Mouse (Mus musculus) embryonic facial prominence, embryonic 14.5 days (tissue): ENCODE measurements around the gene Hsd3b7. TPM values are rescaled to one million over a fixed set of nuclear protein-coding genes. Genes with fewer than 3 reads are reported as not detected.

Experiments
- ATAC-seq: fragments of 200-750 bp; cut with Nextera tagmentation; 2 replicates; pipeline ENCODE4 v1.8.0; 2017; ENCODE audit warnings: low read depth, moderate number of reproducible peaks, moderate TSS enrichment
- DNase-seq: peaks from one replicate; pipeline ENCODE4 v3.0.0-alpha.2; 2015; ENCODE audit warnings: low spot score
- H3K27ac ChIP-seq: fragments of 300-500 bp; sonication (generic); replicated peaks from 2 replicates; pipeline ENCODE4 v1.5.1; 2014; ENCODE audit warnings: low read depth, mild to moderate bottlenecking, low read length, moderate library complexity
- H3K27me3 ChIP-seq: fragments of 300-500 bp; sonication (generic); replicated peaks from 2 replicates; pipeline ENCODE4 v1.6.1; 2014; ENCODE audit warnings: low read length; ENCODE audit not compliant: control insufficient read depth, insufficient read depth
- H3K36me3 ChIP-seq: fragments of 300-500 bp; sonication (generic); 2 replicates; pipeline ENCODE4 v1.6.1; 2014; ENCODE audit warnings: low read length, mixed read lengths; ENCODE audit not compliant: control insufficient read depth, insufficient read depth
- H3K4me1 ChIP-seq: fragments of 300-500 bp; sonication (generic); 2 replicates; pipeline ENCODE4 v1.6.1; 2014; ENCODE audit warnings: antibody characterized with exemption, low read length; ENCODE audit not compliant: control insufficient read depth, insufficient read depth
- H3K4me2 ChIP-seq: fragments of 300-500 bp; sonication (generic); 2 replicates; pipeline ENCODE4 v1.6.1; 2014; ENCODE audit warnings: low read depth, mild to moderate bottlenecking, low read length, moderate library complexity, mixed read lengths
- H3K4me3 ChIP-seq: fragments of 300-500 bp; sonication (generic); 2 replicates; pipeline ENCODE4 v1.5.1; 2014; ENCODE audit warnings: low read depth, mild to moderate bottlenecking, low read length
- H3K9ac ChIP-seq: fragments of 300-500 bp; sonication (generic); 2 replicates; pipeline ENCODE4 v1.6.1; 2014; ENCODE audit warnings: low read depth, mild to moderate bottlenecking, low read length, moderate library complexity, mixed read lengths
- H3K9me3 ChIP-seq: fragments of 300-500 bp; sonication (generic); 2 replicates; pipeline ENCODE4 v1.6.1; 2016; ENCODE audit warnings: low read length; ENCODE audit not compliant: control insufficient read depth
- WGBS: fragments of 180-500 bp; shearing (Covaris S2); extraction: QIAGEN DNeasy Blood & Tissue Kit; methylation state at CpG from one replicate; pipeline ENCODE4 v1.1.7; 2014; 5-methylcytosine and 5-hydroxymethylcytosine counted together
- polyA plus RNA-seq: library from polyadenylated mRNA; unstranded; fragments of >200 nt; fragmentation: Nextera tagmentation; extraction: Ambion mirVana; gene quantifications from 2 replicates; pipeline ENCODE4 v1.2.1, GENCODE M21; 2014

The Hsd3b7 gene
- polyA plus RNA-seq, 1 experiment from 2014 or later: 23.5 TPM

GRCm38 (mm10) chr7:127817053-127817452 is 16.6 kb downstream of the Hsd3b7 start:
- Histone ChIP-seq H3K9ac (no peak overlapping the region), H3K9me3 (no peaks in the 10 kb centered on the region), H3K4me1 (no peaks in the 10 kb centered on the region), H3K27me3 (no peaks in the 10 kb centered on the region), H3K4me2 (no peak overlapping the region), H3K4me3 (no peak overlapping the region), H3K27ac (no peak overlapping the region), H3K36me3 (0 out of 2 replicates have a peak, but pooled peaks cover 20% of the 10 kb centered on the region)
- 78% methylated on average over 7 of the region's 7 CpGs for WGBS
- no peak for ATAC-seq
- no peak for DNase-seq

DNA sequence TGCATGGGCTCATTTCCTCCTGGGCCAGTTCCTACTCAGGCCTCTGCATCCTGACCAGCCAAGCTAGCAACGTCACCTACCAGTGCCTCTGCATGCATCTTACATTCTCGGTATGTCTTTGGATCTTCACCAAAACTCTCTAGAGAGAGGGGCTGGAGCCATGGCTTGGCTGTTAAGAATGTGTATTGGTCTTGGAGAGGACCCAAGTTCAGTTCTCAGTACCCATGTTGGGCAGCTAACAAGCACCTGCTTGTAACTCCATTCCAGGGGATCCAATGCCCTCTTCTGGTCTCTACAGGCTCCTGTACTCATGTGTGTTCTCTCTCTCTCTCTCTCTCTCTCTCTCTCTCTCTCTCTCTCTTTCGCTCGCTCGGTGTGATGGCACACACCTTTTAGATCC is 17.4 kb downstream of the Hsd3b7 start:
- ATAC-seq: no peak
- H3K4me2 ChIP-seq: no peak overlapping the region
- WGBS: 93% methylated on average over 5 of the region's 5 CpGs
- no peak overlapping the region for H3K27ac ChIP-seq
- no peak overlapping the region for H3K9ac ChIP-seq
- no peaks in the 10 kb centered on the region for H3K4me1 ChIP-seq
- H3K36me3 ChIP-seq: 0 out of 2 replicates have a peak, but pooled peaks cover 13% of the 10 kb centered on the region
- no peak for DNase-seq
- H3K4me3 ChIP-seq: no peak overlapping the region
- no peaks in the 10 kb centered on the region for H3K27me3 ChIP-seq
- H3K9me3 ChIP-seq: no peaks in the 10 kb centered on the region

- DNase-seq: no peak
- no peaks in the 10 kb centered on the region for H3K9me3 ChIP-seq
- H3K9ac ChIP-seq: peak overlapping the region; percentile 25; the same call in 1 of the 2 replicates
- no peak overlapping the region for H3K4me2 ChIP-seq
- peaks cover 5% of the 10 kb centered on the region for H3K4me1 ChIP-seq
- no peak for ATAC-seq
- no peaks in the 10 kb centered on the region for H3K27me3 ChIP-seq
- 51% methylated on average over 13 of the region's 13 CpGs for WGBS
- H3K27ac ChIP-seq: no peak overlapping the region
- no peak overlapping the region for H3K4me3 ChIP-seq
- H3K36me3 ChIP-seq: no peaks in the 10 kb centered on the region
Measured at GRCm38 (mm10) chr7:127820836-127821509, 20.6 kb downstream of the Hsd3b7 start.

- WGBS: 78% methylated on average over 3 of the region's 3 CpGs
Measured at GRCm38 (mm10) chr7:127822494-127822893, 22.1 kb downstream of the Hsd3b7 start.

DNA sequence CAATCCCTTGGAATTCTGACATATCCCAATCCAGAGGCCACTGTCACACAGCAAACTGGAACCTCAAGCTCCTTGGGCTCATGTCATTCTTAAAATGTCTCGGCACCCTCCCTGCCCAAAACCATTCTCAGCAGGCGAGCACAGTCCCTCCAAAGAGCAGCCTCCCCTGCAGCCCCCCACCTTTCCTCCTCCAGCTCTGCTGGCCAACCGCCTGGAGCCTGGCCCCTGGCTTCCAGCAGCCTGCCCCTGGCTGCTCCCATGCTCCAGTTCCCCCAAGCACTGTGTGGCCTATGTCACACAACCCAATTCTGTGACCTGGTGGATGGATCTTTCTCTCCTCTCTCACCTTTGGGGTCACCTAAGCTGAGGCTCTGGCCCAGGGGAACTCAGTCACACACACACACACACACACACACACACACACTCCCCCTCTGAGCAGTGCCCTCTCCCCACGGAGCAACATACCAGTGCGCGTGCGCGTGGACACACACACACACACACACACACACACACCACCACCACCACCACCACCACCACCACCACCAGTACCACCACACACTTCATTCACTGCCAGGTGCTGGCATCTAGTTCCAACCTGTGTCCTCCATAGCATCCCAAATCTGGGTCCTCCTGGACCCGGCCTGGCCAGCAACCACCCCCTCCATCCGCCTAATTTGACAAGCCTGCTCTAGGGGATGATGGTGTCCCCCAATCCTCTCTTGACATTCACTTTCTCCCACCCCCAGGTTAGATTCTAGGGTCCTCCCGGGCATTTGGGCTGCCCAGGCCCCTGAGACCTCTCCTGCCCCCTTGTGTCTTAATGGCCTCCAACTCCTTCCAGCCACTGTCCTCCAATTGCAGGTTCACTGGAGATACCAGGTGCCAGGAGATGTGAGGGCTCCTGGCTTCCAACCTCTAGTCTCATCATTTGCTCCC is 23.1 kb downstream of the Hsd3b7 start:
- WGBS: 66% methylated on average over 11 of the region's 11 CpGs
- peaks cover 5% of the 10 kb centered on the region for H3K4me1 ChIP-seq
- no peaks in the 10 kb centered on the region for H3K9me3 ChIP-seq
- H3K27ac ChIP-seq: peak overlapping the region; percentile 45; the same call in 1 of the 2 replicates
- DNase-seq (no peak), ATAC-seq (no peak)
- H3K9ac ChIP-seq: peak overlapping the region; percentile 75
- peak overlapping the region; percentile 56 for H3K4me2 ChIP-seq
- H3K36me3 ChIP-seq: no peaks in the 10 kb centered on the region
- peak overlapping the region; percentile 54 for H3K4me3 ChIP-seq
- no peaks in the 10 kb centered on the region for H3K27me3 ChIP-seq

More at GRCm38 (mm10) chr7:127822494-127822893, 22.1 kb downstream of the Hsd3b7 start:
- peaks cover 5% of the 10 kb centered on the region for H3K4me1 ChIP-seq
- ATAC-seq (no peak), DNase-seq (no peak)
- no peaks in the 10 kb centered on the region for H3K36me3 ChIP-seq
- H3K9ac ChIP-seq: no peak overlapping the region
- no peak overlapping the region for H3K4me2 ChIP-seq
- no peak overlapping the region for H3K27ac ChIP-seq
- H3K9me3 ChIP-seq: no peaks in the 10 kb centered on the region
- H3K4me3 ChIP-seq: no peak overlapping the region
- H3K27me3 ChIP-seq: no peaks in the 10 kb centered on the region

DNA sequence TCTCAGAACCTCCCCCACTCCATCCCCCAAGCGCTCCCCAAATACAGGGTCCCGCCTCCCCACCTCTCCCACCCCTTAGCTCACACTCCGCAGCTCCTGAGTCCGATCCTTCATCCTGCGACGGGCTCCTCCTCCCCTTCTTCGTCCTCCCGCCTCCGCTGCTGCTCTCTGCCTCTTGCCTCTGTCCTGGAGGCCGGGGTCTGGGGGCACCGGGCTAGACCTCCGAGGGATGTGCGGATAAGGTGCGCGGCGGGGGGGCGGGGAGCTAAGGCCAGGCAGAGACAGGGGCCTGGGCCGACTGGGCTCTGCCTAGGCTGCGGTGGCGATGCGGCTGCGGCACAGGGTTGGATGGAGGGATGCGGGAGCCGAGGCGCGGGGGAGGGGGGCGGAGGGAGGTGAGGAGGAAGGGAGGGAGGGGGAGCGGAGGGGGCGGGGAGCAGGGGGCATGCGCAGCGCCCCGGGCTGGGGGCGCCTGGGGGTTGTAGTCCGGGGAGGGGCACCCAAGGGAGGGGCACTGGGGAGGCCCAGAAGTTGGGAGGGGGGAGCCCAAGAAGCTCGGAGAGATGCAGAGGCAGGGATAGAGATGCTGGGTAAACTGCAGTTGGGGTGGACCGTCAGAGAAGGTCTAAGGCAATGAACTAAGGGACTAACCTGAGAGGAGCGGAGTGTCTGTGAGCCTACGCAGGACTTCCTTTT is 23.9 kb downstream of the Hsd3b7 start, which contains the start of the genes Stx4a and Stx1b:
Gene Stx4a, plus strand, starts transcription at position 119 of the 696 bp plus-strand sequence.
Gene Stx1b, minus strand, starts transcription at position 374 of the 696 bp plus-strand sequence.
- DNase-seq (peak; percentile 72), ATAC-seq (peak; percentile 70)
- H3K4me3 ChIP-seq: peak within 1 kb of the TSS; percentile 54
- H3K4me2 ChIP-seq: peak within 1 kb of the TSS; percentile 56
- H3K27ac ChIP-seq: peak within 1 kb of the TSS; percentile 45
- whole genome bisulfite sequencing: 5% methylated on average over 26 of the region's 38 CpGs
- H3K9ac ChIP-seq: peak within 1 kb of the TSS; percentile 75
- H3K27me3 ChIP-seq: no peaks in the 10 kb centered on the region
- H3K4me1 ChIP-seq: peaks cover 5% of the 10 kb centered on the region
- H3K36me3 ChIP-seq: no peaks in the 10 kb centered on the region
- no peaks in the 10 kb centered on the region for H3K9me3 ChIP-seq

DNA sequence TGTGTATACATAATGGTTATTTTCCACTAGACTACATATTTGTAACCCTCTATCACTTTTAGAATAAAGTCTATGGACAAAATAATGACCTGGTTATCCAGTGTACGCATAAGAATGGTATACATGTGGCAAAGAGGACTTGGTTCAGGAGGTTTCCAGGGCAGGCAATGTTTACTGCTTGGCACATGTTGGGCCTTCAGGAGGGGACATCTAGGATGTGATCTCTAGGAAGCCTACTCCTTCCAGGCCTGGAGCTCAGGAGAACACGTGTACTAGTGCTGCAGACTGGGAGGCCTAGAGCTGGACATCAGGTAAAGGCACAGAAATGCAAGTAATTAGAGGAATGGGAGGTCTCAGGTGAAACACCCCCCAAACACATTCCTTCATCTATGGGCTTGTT is 35.1 kb downstream of the Hsd3b7 start:
- no peak overlapping the region for H3K4me3 ChIP-seq
- no peaks in the 10 kb centered on the region for H3K36me3 ChIP-seq
- ATAC-seq (no peak), DNase-seq (no peak)
- no peak overlapping the region for H3K9ac ChIP-seq
- no peaks in the 10 kb centered on the region for H3K27me3 ChIP-seq
- H3K27ac ChIP-seq: no peak overlapping the region
- 74% methylated on average over 2 of the region's 2 CpGs for WGBS
- H3K9me3 ChIP-seq: no peaks in the 10 kb centered on the region
- no peak overlapping the region for H3K4me2 ChIP-seq
- no peaks in the 10 kb centered on the region for H3K4me1 ChIP-seq

- no peaks in the 10 kb centered on the region for H3K36me3 ChIP-seq
- no peak overlapping the region for H3K4me3 ChIP-seq
- no peak overlapping the region for H3K4me2 ChIP-seq
- 90% methylated on average over 5 of the region's 5 CpGs for WGBS
- no peak overlapping the region for H3K9ac ChIP-seq
- ATAC-seq (no peak), DNase-seq (no peak)
- H3K4me1 ChIP-seq: no peaks in the 10 kb centered on the region
- H3K9me3 ChIP-seq: no peaks in the 10 kb centered on the region
- no peaks in the 10 kb centered on the region for H3K27me3 ChIP-seq
- no peak overlapping the region for H3K27ac ChIP-seq
Measured at GRCm38 (mm10) chr7:127837473-127837872, 37.1 kb downstream of the Hsd3b7 start.
